Mouse (Mus musculus): ENCODE data around the gene Sprr4.
A peak's percentile ranks its signal among the peaks of the same experiment; 100 is the strongest.
"Not testable (repeated sequence)": the region's sequence is repeated elsewhere in the genome, so short reads cannot be mapped to it uniquely, and the experiment has no call there.

Gene Sprr4

DNA sequence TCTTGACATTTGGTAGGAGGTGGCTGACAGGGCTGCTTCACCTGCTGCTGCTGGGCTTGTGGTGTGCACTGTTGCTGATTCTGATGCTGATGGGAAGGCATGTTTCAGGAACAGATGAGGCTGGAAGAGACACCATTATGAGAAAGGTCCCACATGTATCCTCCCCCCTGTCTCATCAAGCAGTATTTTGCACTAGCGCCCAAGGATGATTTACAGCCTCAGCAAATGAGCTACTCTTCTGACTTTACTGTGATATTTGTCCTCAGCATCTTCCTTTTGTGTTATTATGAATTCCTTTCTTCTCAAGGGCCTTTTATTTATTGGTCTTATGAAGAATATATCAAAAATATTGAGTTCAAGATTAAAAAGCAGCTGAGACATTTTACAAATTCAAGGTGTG is at the start of gene Sprr4:
Gene Sprr4 (minus strand): TSS at position 101 of the 400 bp plus-strand sequence.
- no peak for ATAC-seq (ENCODE audit: low TSS enrichment)

DNA sequence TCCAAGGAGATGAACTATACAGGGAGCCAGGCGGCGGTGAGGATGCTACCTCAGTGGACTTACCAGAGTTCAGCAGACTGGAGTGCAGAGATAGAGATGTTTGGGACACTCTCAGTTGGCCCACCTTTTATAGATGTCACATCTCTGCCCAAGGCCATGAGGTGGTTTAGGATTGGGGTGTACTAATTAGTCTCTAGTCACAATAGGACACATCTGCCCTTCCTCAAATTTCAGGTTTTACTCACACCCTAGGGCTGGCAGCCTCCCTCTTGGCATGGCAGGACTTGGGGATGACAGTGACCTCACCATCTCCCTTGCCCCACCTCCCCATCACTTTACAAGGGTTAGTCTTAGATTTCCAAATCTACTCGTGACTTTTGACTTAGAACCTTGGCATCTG is 34.1 kb upstream of the Sprr4 start, which contains the start of gene 2310046K23Rik:
Gene 2310046K23Rik (minus strand): TSS at position 101 of the 400 bp plus-strand sequence.
- ATAC-seq (ENCODE audit: low TSS enrichment), result no peak

DNA sequence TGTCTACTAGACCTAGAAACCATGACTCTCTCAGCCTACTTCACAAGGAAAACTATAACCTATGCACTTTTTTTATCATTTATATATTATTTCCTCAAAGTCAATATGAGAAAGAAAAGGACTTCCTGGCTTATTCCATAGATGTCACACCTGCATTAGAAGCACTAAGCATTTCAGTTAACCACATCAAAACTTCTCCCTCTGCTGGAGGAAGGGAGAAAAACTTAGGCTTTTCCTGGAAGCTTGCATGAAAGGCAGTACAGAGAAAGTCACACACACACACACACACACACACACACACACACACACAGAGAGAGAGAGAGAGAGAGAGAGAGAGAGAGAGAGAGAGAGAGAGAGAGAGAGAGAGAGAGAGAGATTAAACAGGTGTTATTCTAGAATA is 12.0 kb upstream of the Sprr4 start:
- ATAC-seq (ENCODE audit: low TSS enrichment), result peak; percentile 76; the same call in 1 of the 2 replicates

DNA sequence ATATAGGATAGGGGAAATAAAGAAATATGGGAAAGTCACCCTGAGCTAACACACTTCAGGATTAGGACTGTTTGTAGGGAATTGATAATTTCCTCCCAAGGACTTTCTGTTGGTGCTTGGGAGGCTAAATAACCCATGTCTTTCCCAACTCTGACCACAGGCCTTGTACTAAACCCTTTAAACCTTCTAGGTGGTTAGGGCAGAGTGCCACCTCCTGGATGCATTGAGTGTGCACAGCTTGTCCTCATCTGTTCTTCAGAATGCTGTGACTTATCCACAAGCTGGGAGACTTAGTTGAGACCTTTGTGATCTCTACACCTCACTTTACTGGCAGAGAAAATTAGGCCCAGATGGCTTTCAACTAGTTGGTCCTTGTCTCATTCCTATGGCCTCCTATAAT is 10.5 kb upstream of the Sprr4 start:
- ATAC-seq (ENCODE audit: low TSS enrichment), result peak; percentile 87

DNA sequence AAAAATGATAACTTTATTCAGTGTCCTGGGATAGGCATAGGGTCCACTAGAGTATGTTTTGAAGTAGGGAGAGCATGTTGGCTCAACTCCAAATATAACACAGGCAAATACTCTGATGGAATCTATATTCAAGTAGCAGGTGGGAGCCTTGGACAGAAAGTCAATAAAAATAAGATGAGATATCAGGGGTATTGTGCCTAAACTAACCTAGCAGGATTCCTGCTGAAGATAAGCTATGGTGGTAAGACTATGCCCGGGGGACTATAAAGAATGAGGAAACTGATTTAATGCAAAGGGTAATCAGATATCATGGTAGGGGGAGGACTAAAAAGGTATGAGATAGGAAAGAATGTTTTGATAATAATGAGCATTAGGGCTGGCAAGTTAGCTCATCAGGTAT is 7.9 kb upstream of the Sprr4 start:
- ATAC-seq (ENCODE audit: low TSS enrichment), result no peak

DNA sequence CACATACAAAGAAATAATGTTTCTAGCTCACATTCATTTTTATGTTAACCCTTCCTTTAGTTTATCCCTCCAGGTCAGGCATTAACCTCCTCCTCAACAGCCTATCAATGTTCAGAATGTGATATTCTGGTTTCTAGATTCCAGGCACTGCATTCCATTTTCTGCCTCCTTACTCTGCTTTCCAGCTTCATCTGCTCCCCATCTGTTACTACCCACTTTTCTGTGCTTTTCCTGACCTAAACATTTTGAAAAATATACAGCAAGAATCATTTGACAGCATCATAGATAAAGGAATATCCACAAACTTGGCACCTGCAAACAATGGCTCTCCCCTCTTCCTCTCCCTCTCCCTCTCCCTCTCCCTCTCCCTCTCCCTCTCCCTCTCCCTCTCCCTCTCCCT is 3.2 kb upstream of the Sprr4 start:
- ATAC-seq (ENCODE audit: low TSS enrichment), result peak; percentile 67

DNA sequence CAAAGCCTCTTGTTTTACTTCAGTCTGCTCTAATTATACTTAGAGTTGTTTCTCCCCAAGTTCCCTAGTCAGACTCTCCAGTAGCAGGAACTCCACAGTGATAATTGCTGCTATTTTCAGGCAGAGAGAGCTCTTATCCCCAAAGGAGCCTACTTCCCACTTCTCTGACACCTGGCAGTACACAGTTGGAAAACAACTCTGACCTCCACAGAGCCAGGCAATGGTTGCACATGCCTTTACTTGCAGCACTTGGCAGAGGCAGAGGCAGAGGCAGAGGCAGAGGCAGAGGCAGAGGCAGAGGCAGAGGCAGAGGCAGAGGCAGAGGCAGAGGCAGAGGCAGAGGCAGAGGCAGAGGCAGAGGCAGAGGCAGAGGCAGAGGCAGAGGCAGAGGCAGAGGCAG is 10.0 kb downstream of the Sprr4 start:
- ATAC-seq (ENCODE audit: low TSS enrichment), result not testable (repeated sequence)

DNA sequence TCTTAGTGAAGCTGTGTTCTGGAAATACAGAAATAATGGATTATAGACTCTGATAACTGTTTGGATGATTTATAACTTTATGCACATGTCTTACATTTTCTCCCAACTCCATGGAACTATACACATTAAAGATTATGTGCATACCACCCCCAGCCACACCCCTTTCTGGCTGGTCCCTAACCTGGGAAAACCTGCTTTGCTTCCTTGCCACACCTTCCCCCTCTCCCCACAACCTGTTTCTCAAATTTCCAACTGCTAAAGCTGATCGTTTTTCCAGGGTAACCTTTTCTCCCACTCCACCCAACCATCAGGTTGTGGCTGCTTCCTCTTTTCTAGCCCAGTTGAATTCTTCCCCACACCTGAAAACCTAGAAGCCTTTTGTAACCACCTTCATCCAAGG is 14.0 kb downstream of the Sprr4 start:
- no peak for ATAC-seq (ENCODE audit: low TSS enrichment)

DNA sequence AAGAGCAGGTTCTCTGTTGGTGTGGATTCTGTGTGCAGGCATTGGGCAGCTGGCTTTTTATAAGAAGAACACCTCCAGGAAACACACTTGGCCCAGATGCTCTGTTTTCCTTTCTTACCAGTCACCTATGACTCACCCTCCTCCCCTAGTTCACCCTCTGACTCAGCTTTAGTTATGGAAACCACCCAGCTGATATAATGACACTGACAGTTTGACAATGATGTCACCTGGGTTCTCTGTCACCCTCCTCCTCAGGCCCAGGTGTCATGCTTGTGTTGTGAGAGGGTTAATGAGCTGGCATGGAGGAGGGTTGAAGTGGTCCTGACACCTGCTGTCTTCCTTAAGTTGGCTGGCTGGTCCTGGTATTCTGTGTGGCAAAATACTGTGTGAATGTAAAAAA is 14.4 kb downstream of the Sprr4 start, which contains the start of gene Sprr1a:
Gene Sprr1a (minus strand): TSS at position 33 of the 400 bp plus-strand sequence.
- ATAC-seq (ENCODE audit: low TSS enrichment), result no peak

DNA sequence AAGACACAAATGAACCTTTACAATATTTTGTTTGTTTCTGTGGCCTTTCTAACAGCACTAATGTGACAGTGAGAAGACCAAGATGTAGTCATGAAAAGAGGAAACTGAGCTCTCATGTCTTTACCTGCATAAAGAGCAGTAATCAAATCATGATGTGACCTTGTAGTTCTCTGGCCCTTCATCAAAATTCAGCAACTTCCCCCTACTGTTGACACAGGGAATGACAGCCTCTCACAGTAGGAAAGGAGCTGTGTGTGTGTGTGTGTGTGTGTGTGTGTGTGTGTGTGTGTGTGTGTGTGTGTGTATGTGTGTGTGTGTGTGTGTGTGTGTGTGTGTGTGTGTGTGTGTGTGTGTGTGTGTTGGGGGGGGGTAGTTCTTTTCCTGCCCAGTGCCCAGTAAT is 19.0 kb downstream of the Sprr4 start:
- not testable (repeated sequence) for ATAC-seq (ENCODE audit: low TSS enrichment)

DNA sequence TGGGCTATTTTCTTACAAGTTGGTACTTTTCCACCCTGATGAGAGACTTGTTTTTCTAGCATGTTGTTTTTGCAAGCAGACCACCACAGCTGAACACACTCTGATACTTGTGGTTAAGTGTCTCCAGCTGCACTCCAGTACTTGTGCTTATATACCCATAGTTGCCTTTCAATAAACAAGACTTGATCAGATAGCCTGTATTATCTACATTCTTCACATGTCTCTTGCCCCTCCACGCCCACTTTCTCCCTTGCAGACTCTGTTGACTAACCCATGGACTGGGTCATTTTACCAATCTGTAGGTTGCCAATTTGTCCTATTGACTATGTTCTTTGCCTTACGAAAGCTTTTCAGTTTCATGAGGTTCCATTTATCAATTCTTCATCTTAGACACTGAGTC is 30.2 kb downstream of the Sprr4 start:
- no peak for ATAC-seq (ENCODE audit: low TSS enrichment)

DNA sequence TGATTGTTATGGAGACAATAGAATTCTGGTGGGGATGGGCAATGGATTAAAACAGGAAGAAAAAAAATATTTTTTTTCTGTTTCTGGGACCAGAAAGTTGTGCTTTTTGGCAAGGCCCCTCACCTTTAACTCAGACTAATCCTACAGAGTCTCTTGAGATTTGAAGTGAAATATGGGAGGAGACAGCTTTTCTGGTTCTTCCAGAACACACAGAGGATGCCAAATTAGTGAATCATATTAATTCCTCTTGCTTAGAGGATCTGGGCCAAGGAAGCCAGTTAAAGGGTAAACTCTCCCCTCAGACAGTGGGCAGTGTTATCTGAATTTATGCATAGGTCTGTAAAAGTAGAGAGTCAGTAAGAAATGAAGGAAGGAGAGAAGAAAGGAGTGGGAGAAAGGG is 32.9 kb downstream of the Sprr4 start:
- no peak for ATAC-seq (ENCODE audit: low TSS enrichment)

DNA sequence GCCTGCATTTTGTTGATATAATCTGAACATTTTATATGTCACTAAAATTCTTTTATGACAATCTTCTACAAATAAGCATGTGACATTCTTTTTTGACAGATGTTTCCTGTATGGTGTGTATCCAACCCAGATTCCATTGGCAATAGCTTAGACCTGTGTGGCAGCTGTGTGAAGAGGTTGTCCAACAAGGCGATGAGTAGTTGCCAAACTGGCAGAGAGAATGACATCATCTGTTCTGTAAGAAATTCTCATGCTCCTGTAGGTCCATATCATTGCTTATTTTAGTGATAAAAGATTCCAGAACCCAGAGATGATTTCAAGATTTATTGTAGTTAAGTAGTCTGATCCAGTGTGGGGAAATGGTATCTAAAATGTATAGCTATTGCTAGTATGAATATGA is 33.7 kb downstream of the Sprr4 start:
- no peak for ATAC-seq (ENCODE audit: low TSS enrichment)

DNA sequence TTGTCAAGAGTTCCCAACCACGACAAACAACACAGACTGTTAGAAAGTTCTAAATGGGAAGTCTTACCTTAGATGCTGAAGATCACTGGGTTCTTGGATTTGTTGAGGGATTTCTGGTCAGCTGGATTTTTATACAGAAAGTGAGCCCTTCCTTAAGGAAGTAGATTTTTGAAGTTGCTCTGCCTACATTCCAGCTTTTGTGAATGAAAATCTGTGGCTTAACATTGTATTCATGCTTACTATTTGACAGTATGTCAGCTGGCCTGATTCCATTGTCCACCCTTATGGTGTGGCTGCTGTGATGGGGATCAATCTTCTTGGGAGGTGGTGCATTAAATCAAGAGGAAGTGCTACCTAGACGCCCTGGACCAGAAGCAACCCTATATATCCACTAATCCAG is 41.7 kb downstream of the Sprr4 start, which contains the start of gene Sprr3:
Gene Sprr3 (minus strand): TSS at position 101 of the 400 bp plus-strand sequence.
- no peak for ATAC-seq (ENCODE audit: low TSS enrichment)

DNA sequence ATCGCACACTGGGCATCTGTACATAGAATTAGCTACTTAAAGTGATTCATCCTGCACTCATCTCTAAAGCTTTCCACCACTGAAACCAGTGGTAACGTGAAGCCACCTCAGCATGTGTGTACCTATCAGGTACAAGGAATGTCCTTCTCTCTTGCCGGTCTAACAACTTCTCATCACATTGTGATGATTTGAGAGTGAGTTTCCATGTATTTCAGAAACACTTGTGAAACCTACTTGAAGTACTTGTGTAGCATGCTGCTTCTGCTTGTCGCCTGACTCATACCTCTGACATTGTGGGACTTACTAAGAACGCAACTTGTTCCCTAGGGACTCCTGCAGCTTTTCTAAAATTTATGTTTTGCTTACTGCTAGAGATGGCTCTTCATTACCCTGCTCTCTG is 45.1 kb downstream of the Sprr4 start:
- ATAC-seq (ENCODE audit: low TSS enrichment), result no peak

Data from frontal cortex, adult (tissue).